In the genomic region with DNA sequence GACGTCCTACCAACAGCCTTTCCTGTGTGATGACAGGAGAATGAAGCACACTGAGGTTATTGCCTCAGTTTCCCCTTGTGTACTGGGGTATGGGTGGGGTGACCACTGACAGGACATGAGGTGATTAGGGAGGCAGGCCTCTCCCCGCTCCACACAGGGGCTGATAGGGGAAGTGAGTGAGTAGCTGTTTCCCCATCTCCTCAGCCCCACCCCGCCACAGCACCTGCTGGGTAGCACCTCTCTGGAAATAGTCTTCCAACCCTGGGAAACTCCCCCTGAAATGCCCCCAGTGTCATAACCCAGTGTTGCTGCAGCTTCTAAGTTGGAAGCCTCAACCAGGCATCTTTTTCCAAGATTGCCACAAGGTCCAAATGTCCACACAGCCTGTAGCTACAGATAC, we compare ENCODE assay signal across 17 mouse cellular contexts.
DNase-seq lines count a peak whose midpoint lies in the region; ATAC-seq and TF ChIP-seq lines count a peak whose summit lies in the region.
"Had no signal": no experiment of that assay in that cellular context is flagged by ENCODE, and none has a peak within 500 bp of the region (broad histone marks: within the 10 kb centered on the region; RNA-seq: fewer than 3 reads in every experiment).

No protein-coding gene starts in this region.

- H3K4me2 ChIP-seq in liver, embryonic 12.5 days = no peak overlapping the region
- no peak overlapping the region for H3K4me2 ChIP-seq in forebrain, embryonic 14.5 days (ENCODE audit: low read length)
- H3K4me2 ChIP-seq: embryonic facial prominence, embryonic 12.5 days; midbrain, embryonic 12.5 days had no signal

- H3K4me3 ChIP-seq in MEL (ENCODE audit: control insufficient read depth in 1 of 2, insufficient read depth in 1 of 2, low read depth in 2 of 2, low read length in 2 of 2) = no peak overlapping the region
- H3K4me3 ChIP-seq in liver, embryonic 12.5 days = no peak overlapping the region
- no peak overlapping the region for H3K4me3 ChIP-seq in forebrain, embryonic 10.5 days
- no peak overlapping the region for H3K4me3 ChIP-seq in forebrain, embryonic 14.5 days (ENCODE audit: low read depth, low read length)
- H3K4me3 ChIP-seq: embryonic facial prominence, embryonic 12.5 days; midbrain, embryonic 12.5 days had no signal

- no peak overlapping the region for H3K9ac ChIP-seq in MEL (ENCODE audit: control insufficient read depth, low read depth, low read length, poor library complexity, severe bottlenecking)
- 0 out of 2 replicates have a peak overlapping the region, but pooled peaks have one; percentile 7 for H3K9ac ChIP-seq in liver, embryonic 12.5 days
- no peak overlapping the region for H3K9ac ChIP-seq in forebrain, embryonic 14.5 days (ENCODE audit: low read length)
- H3K9ac ChIP-seq: embryonic facial prominence, embryonic 12.5 days; midbrain, embryonic 12.5 days had no signal

- H3K27me3 ChIP-seq in MEL (ENCODE audit: control insufficient read depth in 1 of 2, insufficient read depth in 2 of 2, low read length in 2 of 2) = no peaks in the 10 kb centered on the region
- no peaks in the 10 kb centered on the region for H3K27me3 ChIP-seq in liver, embryonic 12.5 days (replicated peaks)
- no peaks in the 10 kb centered on the region for H3K27me3 ChIP-seq in forebrain, embryonic 10.5 days (ENCODE audit: poor library complexity, severe bottlenecking)
- H3K27me3 ChIP-seq in forebrain, embryonic 14.5 days (replicated peaks; ENCODE audit: control insufficient read depth, insufficient read depth, low read length) = no peaks in the 10 kb centered on the region
- H3K27me3 ChIP-seq: embryonic facial prominence, embryonic 12.5 days; midbrain, embryonic 12.5 days had no signal

- no peak for TF ChIP-seq RAD21 in MEL (IDR thresholded peaks at IDR 0.05; ENCODE audit: low read depth, low read length)

- ATAC-seq in liver, embryonic 12.5 days = peak; percentile 24; the same call in 1 of the 2 replicates
- no peak for ATAC-seq in forebrain, embryonic 14.5 days
- ATAC-seq: activated CD4-positive, CD25-positive, alpha-beta regulatory T cell, adult 4 months had no signal

- no peak for TF ChIP-seq POLR2A in MEL (IDR thresholded peaks at IDR 0.05; ENCODE audit: control insufficient read depth in 1 of 2, insufficient read depth in 1 of 2, low read depth in 1 of 2, low read length in 2 of 2, poor library complexity in 1 of 2)

- TF ChIP-seq EP300 in MEL (IDR thresholded peaks at IDR 0.05; ENCODE audit: low read depth in 1 of 2, low read length in 2 of 2) = 0 out of 4 replicates have a peak, but pooled peaks of 1 of the 2 experiments have one; percentile 30

- peak; percentile 41 to 44 for DNase-seq in lung, postnatal 4 days
- DNase-seq in lung, postnatal 10 days = no peak
- DNase-seq in MEL (ENCODE audit: low read depth, low spot score) = peak; percentile 59
- peak; percentile 49 to 72 for DNase-seq in natural killer cell, adult 2 months (ENCODE audit: low spot score in 2 of 2)
- DNase-seq in forebrain, embryonic 10.5 days (ENCODE audit: extremely low spot score, low spot score) = no peak
- DNase-seq in forebrain, embryonic 14.5 days (ENCODE audit: low spot score) = no peak
- no peak for DNase-seq in gastrocnemius, adult 18-20 months (ENCODE audit: low spot score)
- DNase-seq: cerebellum, postnatal 25 days; heart, postnatal 14 days; kidney, adult 2 months; kidney, postnatal 36 days; layer of hippocampus, postnatal 36 days; right cerebral cortex, adult 18-20 months had no signal

- 36% methylated on average over 3 of the region's 3 CpGs for WGBS in liver, embryonic 12.5 days (ENCODE audit: insufficient replicate concordance)
- WGBS in forebrain, embryonic 10.5 days = 87% methylated on average over 3 of the region's 3 CpGs
- 89% methylated on average over 3 of the region's 3 CpGs for WGBS in forebrain, embryonic 14.5 days

- no peak for TF ChIP-seq CTCF in MEL (IDR thresholded peaks at IDR 0.05 in 2 of 3, conservative IDR thresholded peaks at IDR 0.05 in 1 of 3; ENCODE audit: control insufficient read depth in 1 of 3, insufficient read depth in 1 of 3, low read depth in 2 of 3, low read length in 3 of 3, poor library complexity in 1 of 3, severe bottlenecking in 1 of 3)

- peak overlapping the region; percentile 35 for H3K27ac ChIP-seq in MEL (ENCODE audit: control insufficient read depth, low read depth, low read length)
- H3K27ac ChIP-seq in liver, embryonic 12.5 days = peak overlapping the region; percentile 64; the same call in 1 of the 2 replicates
- H3K27ac ChIP-seq in forebrain, embryonic 10.5 days = no peak overlapping the region
- H3K27ac ChIP-seq in forebrain, embryonic 14.5 days (ENCODE audit: low read depth, low read length) = no peak overlapping the region
- H3K27ac ChIP-seq: embryonic facial prominence, embryonic 12.5 days; midbrain, embryonic 12.5 days had no signal

- H3K4me1 ChIP-seq in MEL (ENCODE audit: control insufficient read depth in 1 of 2, insufficient read depth in 2 of 2, low read length in 2 of 2) = peaks cover 28 to 33% of the 10 kb centered on the region in 2 experiments
- H3K4me1 ChIP-seq in liver, embryonic 12.5 days = peaks cover 68% of the 10 kb centered on the region
- no peaks in the 10 kb centered on the region for H3K4me1 ChIP-seq in forebrain, embryonic 10.5 days
- H3K4me1 ChIP-seq in forebrain, embryonic 14.5 days (ENCODE audit: control insufficient read depth, insufficient read depth, low read length) = peaks cover 2% of the 10 kb centered on the region; the same call in 1 of the 2 replicates
- H3K4me1 ChIP-seq: embryonic facial prominence, embryonic 12.5 days; midbrain, embryonic 12.5 days had no signal

- no peaks in the 10 kb centered on the region for H3K9me3 ChIP-seq in MEL (replicated peaks; ENCODE audit: insufficient read depth, low read length)
- H3K9me3 ChIP-seq in liver, embryonic 12.5 days (replicated peaks) = no peaks in the 10 kb centered on the region
- no peaks in the 10 kb centered on the region for H3K9me3 ChIP-seq in forebrain, embryonic 10.5 days
- H3K9me3 ChIP-seq in forebrain, embryonic 14.5 days (replicated peaks; ENCODE audit: control insufficient read depth, low read length) = no peaks in the 10 kb centered on the region
- H3K9me3 ChIP-seq: embryonic facial prominence, embryonic 12.5 days; midbrain, embryonic 12.5 days had no signal

- H3K79me2 ChIP-seq in MEL (ENCODE audit: control insufficient read depth, insufficient read depth, low read length, poor library complexity) = no peaks in the 10 kb centered on the region; the same call in 1 of the 2 replicates

- H3K36me3 ChIP-seq in MEL (ENCODE audit: control insufficient read depth in 1 of 2, insufficient read depth in 2 of 2, low read length in 2 of 2) = peaks cover 0 to 33% of the 10 kb centered on the region in 2 experiments; a peak in 2 of 4 replicates
- no peaks in the 10 kb centered on the region for H3K36me3 ChIP-seq in liver, embryonic 12.5 days
- H3K36me3 ChIP-seq in forebrain, embryonic 10.5 days (replicated peaks) = peaks cover 7% of the 10 kb centered on the region; the same call in 1 of the 2 replicates
- no peaks in the 10 kb centered on the region for H3K36me3 ChIP-seq in forebrain, embryonic 14.5 days (ENCODE audit: control insufficient read depth, insufficient read depth, low read length)
- H3K36me3 ChIP-seq: embryonic facial prominence, embryonic 12.5 days had no signal

TF ChIP-seq in MEL, 35 proteins besides CTCF, POLR2A, EP300 and RAD21:
- TF ChIP-seq E2F4 (IDR thresholded peaks at IDR 0.05; ENCODE audit: borderline replicate concordance, low read depth, low read length) = no peak
- no peak for TF ChIP-seq USF1 (IDR thresholded peaks at IDR 0.05; ENCODE audit: low read depth, low read length)
- 0 out of 2 replicates have a peak, but pooled peaks have one; percentile 6 for TF ChIP-seq TCF12 (IDR thresholded peaks at IDR 0.05; ENCODE audit: low read depth, low read length)
- TF ChIP-seq SIN3A (IDR thresholded peaks at IDR 0.05; ENCODE audit: low read length) = no peak
- TF ChIP-seq TBP (IDR thresholded peaks at IDR 0.05; ENCODE audit: low read depth, low read length) = no peak

Comparison
In these comparisons a context has a peak if more than half of its experiments do, and no peak if none do; other contexts are left out.
1. DNase-seq: peak in lung, postnatal 4 days (2 of 2), MEL (single experiment) and natural killer cell, adult 2 months (2 of 2); none in lung, postnatal 10 days (single experiment), forebrain, embryonic 10.5 days (single experiment), forebrain, embryonic 14.5 days (single experiment) and gastrocnemius, adult 18-20 months (single experiment).
2. H3K27ac ChIP-seq: peak in MEL (single experiment) and liver, embryonic 12.5 days (single experiment); none in forebrain, embryonic 10.5 days (single experiment) and forebrain, embryonic 14.5 days (single experiment).